Mouse (Mus musculus): ENCODE measurements around the gene Olfr498.

Olfr498 gene

DNA sequence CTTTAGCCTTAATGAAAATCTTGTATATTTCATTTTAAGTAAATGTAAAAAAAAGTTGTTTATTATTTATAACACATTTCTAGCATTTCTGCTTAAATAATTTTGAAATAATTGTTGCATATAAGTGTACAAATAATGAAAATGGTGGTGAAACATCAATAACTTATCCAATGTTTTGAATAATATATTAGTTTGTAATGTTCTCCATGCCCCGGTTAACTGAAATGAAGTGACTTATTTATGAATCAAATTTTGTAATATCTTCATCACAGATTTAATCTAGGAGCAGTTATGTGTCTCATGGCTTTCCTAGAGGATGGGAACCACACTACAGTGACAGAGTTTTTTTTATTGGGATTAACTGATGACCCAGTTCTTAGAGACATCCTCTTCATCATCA lies at the start of gene Olfr498:
Gene Olfr498, plus strand, starts transcription at position 301 of the 400 bp plus-strand sequence.
- DNase-seq (ENCODE audit: low spot score): no peak

DNA sequence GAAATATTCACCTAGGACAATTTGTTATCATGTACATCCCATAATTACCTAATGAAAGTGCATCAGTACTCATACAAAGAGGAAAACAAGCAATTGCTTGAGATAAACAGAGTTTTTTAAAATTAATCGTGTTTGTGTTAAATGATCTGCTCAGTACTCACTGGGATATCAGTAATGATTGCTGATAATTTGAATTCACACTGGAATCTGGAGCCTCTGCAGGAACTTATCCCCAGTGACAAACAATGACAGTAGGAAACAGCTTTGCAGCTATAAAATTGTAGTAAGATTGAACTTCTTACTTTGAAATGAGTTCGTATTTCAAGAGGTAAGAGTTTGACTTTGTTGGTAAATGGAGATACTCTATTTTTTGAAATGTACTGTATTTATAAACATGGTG lies 45.0 kb upstream of the Olfr498 start, which contains the start of gene Olfr497:
Gene Olfr497, plus strand, starts transcription at position 301 of the 400 bp plus-strand sequence.
- no peak for DNase-seq (ENCODE audit: low spot score)

Measured in c-Kit-positive CD71-positive TER-119-positive erythroid progenitor cells, embryonic 14.5 days (primary cell).